ENCODE assay signal across 23 mouse cellular contexts in the genomic region with DNA sequence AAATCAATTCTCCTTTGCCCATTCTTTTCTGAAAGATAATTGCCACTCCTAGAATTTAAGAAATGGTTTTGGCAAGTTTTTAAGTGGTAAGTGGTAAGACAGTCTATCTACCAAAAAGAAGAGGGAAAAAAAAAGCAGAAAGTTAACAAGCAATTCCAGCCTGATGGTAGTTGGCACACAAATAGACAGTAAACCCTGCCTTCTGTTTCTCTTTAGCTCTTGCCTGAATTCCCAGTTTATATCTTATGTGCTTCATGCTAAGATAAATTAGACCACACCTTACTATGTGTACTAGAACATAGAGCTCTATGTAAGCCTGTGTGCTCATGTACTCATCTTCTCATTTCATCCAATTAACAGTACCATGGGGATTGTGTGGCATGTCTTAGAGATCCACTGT.
DNase-seq lines count a peak whose midpoint lies in the region; ATAC-seq and TF ChIP-seq lines count a peak whose summit lies in the region.
"Had no signal": no experiment of that assay in that cellular context is flagged by ENCODE, and none has a peak within 500 bp of the region (broad histone marks: within the 10 kb centered on the region; RNA-seq: fewer than 3 reads in every experiment).

No protein-coding gene starts in this region.

- H3K9me3 ChIP-seq in forebrain, embryonic 14.5 days (replicated peaks; ENCODE audit: control insufficient read depth, low read length), result no peaks in the 10 kb centered on the region
- no peaks in the 10 kb centered on the region for H3K9me3 ChIP-seq in forebrain, embryonic 15.5 days
- no peaks in the 10 kb centered on the region for H3K9me3 ChIP-seq in forebrain, postnatal 0 days (ENCODE audit: low read length)
- no peaks in the 10 kb centered on the region for H3K9me3 ChIP-seq in forebrain, embryonic 10.5 days
- H3K9me3 ChIP-seq in limb, embryonic 10.5 days (replicated peaks), result no peaks in the 10 kb centered on the region
- H3K9me3 ChIP-seq: embryonic facial prominence, embryonic 10.5 days; embryonic facial prominence, embryonic 12.5 days; forebrain, embryonic 13.5 days; G1E had no signal

- H3K27me3 ChIP-seq in forebrain, embryonic 14.5 days (replicated peaks; ENCODE audit: control insufficient read depth, insufficient read depth, low read length), result no peaks in the 10 kb centered on the region
- no peaks in the 10 kb centered on the region for H3K27me3 ChIP-seq in forebrain, embryonic 15.5 days
- no peaks in the 10 kb centered on the region for H3K27me3 ChIP-seq in forebrain, postnatal 0 days (ENCODE audit: insufficient read depth, low read length)
- H3K27me3 ChIP-seq in forebrain, embryonic 10.5 days (ENCODE audit: poor library complexity, severe bottlenecking), result no peaks in the 10 kb centered on the region
- H3K27me3 ChIP-seq in limb, embryonic 10.5 days (ENCODE audit: low read depth, poor library complexity, severe bottlenecking), result no peaks in the 10 kb centered on the region
- H3K27me3 ChIP-seq: CH12.LX; embryonic facial prominence, embryonic 12.5 days; forebrain, embryonic 13.5 days; Patski had no signal

- no peak for ATAC-seq in forebrain, embryonic 14.5 days
- ATAC-seq in forebrain, embryonic 15.5 days (replicated peaks), result no peak
- peak; percentile 60; the same call in 1 of the 2 replicates for ATAC-seq in forebrain, postnatal 0 days
- ATAC-seq: activated CD4-positive, CD25-positive, alpha-beta regulatory T cell, adult 4 months; CD4-positive, CD25-positive, alpha-beta regulatory T cell, adult 4 months; forebrain, embryonic 13.5 days; Patski had no signal

- H3K4me2 ChIP-seq in forebrain, embryonic 14.5 days (ENCODE audit: low read length), result no peak overlapping the region
- H3K4me2 ChIP-seq in forebrain, embryonic 15.5 days (replicated peaks), result no peak overlapping the region
- no peak overlapping the region for H3K4me2 ChIP-seq in forebrain, postnatal 0 days (ENCODE audit: low read depth)
- H3K4me2 ChIP-seq: embryonic facial prominence, embryonic 12.5 days; forebrain, embryonic 13.5 days had no signal

- H3K36me3 ChIP-seq in forebrain, embryonic 14.5 days (ENCODE audit: control insufficient read depth, insufficient read depth, low read length), result no peaks in the 10 kb centered on the region
- no peaks in the 10 kb centered on the region for H3K36me3 ChIP-seq in forebrain, embryonic 15.5 days
- H3K36me3 ChIP-seq in forebrain, postnatal 0 days (ENCODE audit: insufficient read depth), result no peaks in the 10 kb centered on the region
- H3K36me3 ChIP-seq in forebrain, embryonic 10.5 days (replicated peaks), result no peaks in the 10 kb centered on the region
- H3K36me3 ChIP-seq in limb, embryonic 10.5 days, result no peaks in the 10 kb centered on the region
- H3K36me3 ChIP-seq: embryonic facial prominence, embryonic 10.5 days; embryonic facial prominence, embryonic 12.5 days; G1E had no signal

- H3K27ac ChIP-seq in forebrain, embryonic 14.5 days (ENCODE audit: low read depth, low read length), result no peak overlapping the region
- H3K27ac ChIP-seq in forebrain, embryonic 15.5 days (replicated peaks), result no peak overlapping the region
- no peak overlapping the region; the same call in 1 of the 2 replicates for H3K27ac ChIP-seq in forebrain, postnatal 0 days (ENCODE audit: low read depth, low read length)
- no peak overlapping the region for H3K27ac ChIP-seq in forebrain, embryonic 10.5 days
- H3K27ac ChIP-seq in limb, embryonic 10.5 days, result no peak overlapping the region
- H3K27ac ChIP-seq: embryonic facial prominence, embryonic 10.5 days; embryonic facial prominence, embryonic 12.5 days; forebrain, embryonic 13.5 days had no signal

- H3K4me1 ChIP-seq in forebrain, embryonic 14.5 days (ENCODE audit: control insufficient read depth, insufficient read depth, low read length), result no peaks in the 10 kb centered on the region
- H3K4me1 ChIP-seq in forebrain, embryonic 15.5 days, result no peaks in the 10 kb centered on the region
- no peaks in the 10 kb centered on the region for H3K4me1 ChIP-seq in forebrain, postnatal 0 days (ENCODE audit: insufficient read depth)
- H3K4me1 ChIP-seq in forebrain, embryonic 10.5 days, result no peaks in the 10 kb centered on the region
- H3K4me1 ChIP-seq in limb, embryonic 10.5 days, result no peaks in the 10 kb centered on the region
- H3K4me1 ChIP-seq: embryonic facial prominence, embryonic 10.5 days; embryonic facial prominence, embryonic 12.5 days; forebrain, embryonic 13.5 days had no signal

- DNase-seq in forebrain, embryonic 14.5 days (ENCODE audit: low spot score), result peak; percentile 17
- DNase-seq in forebrain, postnatal 0 days, result peak; percentile 35
- no peak for DNase-seq in forebrain, embryonic 10.5 days (ENCODE audit: extremely low spot score, low spot score)
- peak; percentile 4 for DNase-seq in telencephalon, adult 2 months (ENCODE audit: low read depth, low spot score)
- no peak for DNase-seq in limb, embryonic 10.5 days (ENCODE audit: low spot score)
- DNase-seq: adrenal gland, adult 8-10 months; adrenal gland, postnatal 14 days; adrenal gland, postnatal 36 days; B cell, adult 2 months; cerebellum, adult 11-12 months; cerebellum, adult 2 months; cerebellum, adult 9-10 months; cerebellum, postnatal 10 days; cerebellum, postnatal 25 days had no signal

- H3K4me3 ChIP-seq in forebrain, embryonic 14.5 days (ENCODE audit: low read depth, low read length), result no peak overlapping the region
- H3K4me3 ChIP-seq in forebrain, embryonic 15.5 days, result no peak overlapping the region
- H3K4me3 ChIP-seq in forebrain, postnatal 0 days (ENCODE audit: low read depth, low read length), result no peak overlapping the region
- H3K4me3 ChIP-seq in forebrain, embryonic 10.5 days, result no peak overlapping the region
- H3K4me3 ChIP-seq in limb, embryonic 10.5 days, result no peak overlapping the region
- H3K4me3 ChIP-seq: embryonic facial prominence, embryonic 10.5 days; embryonic facial prominence, embryonic 12.5 days; forebrain, embryonic 13.5 days had no signal

- no peak for TF ChIP-seq CTCF in forebrain, postnatal 0 days (IDR thresholded peaks at IDR 0.05; ENCODE audit: low read depth)

- no peak overlapping the region for H3K9ac ChIP-seq in forebrain, embryonic 14.5 days (ENCODE audit: low read length)
- H3K9ac ChIP-seq in forebrain, embryonic 15.5 days (replicated peaks), result no peak overlapping the region
- no peak overlapping the region for H3K9ac ChIP-seq in forebrain, postnatal 0 days
- H3K9ac ChIP-seq: embryonic facial prominence, embryonic 12.5 days; forebrain, embryonic 13.5 days had no signal

Comparison
In these comparisons a context has a peak if more than half of its experiments do, and no peak if none do; other contexts are left out.
1. DNase-seq: peak in forebrain, embryonic 14.5 days (single experiment), forebrain, postnatal 0 days (single experiment) and telencephalon, adult 2 months (single experiment); none in forebrain, embryonic 10.5 days (single experiment) and limb, embryonic 10.5 days (single experiment).